Mouse (Mus musculus) left cerebral cortex, postnatal 25 days (tissue): ENCODE data around the gene Tex9. TPM values are rescaled to one million over a fixed set of nuclear protein-coding genes. Genes with fewer than 3 reads are reported as not detected.
"Not testable (repeated sequence)": the region's sequence is repeated elsewhere in the genome, so short reads cannot be mapped to it uniquely, and the experiment has no call there.

Source experiments
- DNase-seq, 2 experiments: peaks; one replicate each; pipeline ENCODE4 v3.0.0; 2022; ENCODE audit warnings: low spot score in 2 of 2, mixed read lengths in 1 of 2
- intact Hi-C: fragments of 180-260 bp; cut with DNase I; formaldehyde crosslinking; loops from one replicate; pipeline ENCODE4 v1.15.1; 2025
- microRNA-seq, 2 experiments: library from miRNA; unstranded; fragments of <30 nt; microRNA quantifications; one replicate each; pipeline ENCODE4 v1.2.0; 2022
- total RNA-seq, 2 experiments: library from RNA; stranded (reverse); gene quantifications; 2 replicates each; pipeline ENCODE4 v1.2.3; 2021

The Tex9 gene
- total RNA-seq, 2 experiments from 2014 or later: 8.3 to 13.9 TPM

- intact Hi-C loops: loop anchor here (5.0 kb wide), 2 partner anchors 78 to 593 kb away; no protein-coding TSS in a partner anchor
- no peak for DNase-seq
Measured at GRCm38 (mm10) chr9:72404934-72405333, 87.1 kb downstream of the Tex9 start.

- intact Hi-C loops: no loop called here
- DNase-seq: no peak
Measured at GRCm38 (mm10) chr9:72404446-72404845, 87.6 kb downstream of the Tex9 start.

GRCm38 (mm10) chr9:72403421-72403820, 88.6 kb downstream of the Tex9 start:
- intact Hi-C loops: no loop called here

GRCm38 (mm10) chr9:72401769-72402168, 90.2 kb downstream of the Tex9 start:
- intact Hi-C loops, DNase-seq: not testable (repeated sequence)

More at GRCm38 (mm10) chr9:72403421-72403820, 88.6 kb downstream of the Tex9 start:
- DNase-seq: no peak

Small RNA genes within 50 kb of the gene (microRNA-seq; reads per million reads assigned to microRNA genes)
- 0 reads per million in 2 experiments for gene Gm28010

Other genes starting within 250 kb of the Tex9 start
- gene Zfp280d, start 217.4 kb downstream of the Tex9 start, total RNA-seq: 10 to 100 TPM; 56.4 to 57.9 TPM
- 1 to 10 TPM in 1 of 2 experiments, under 1 TPM in 1; 0.82 to 1.1 TPM for gene Mns1, start 54.2 kb downstream of the Tex9 start, total RNA-seq
- gene Rfx7, start 40.0 kb upstream of the Tex9 start, total RNA-seq: 10 to 100 TPM; 27.7 to 30.3 TPM
- 100 to 1,000 TPM; 275 to 288 TPM for gene Nedd4, start 170.1 kb upstream of the Tex9 start, total RNA-seq